Comparison of ENCODE assay signal across 9 mouse cellular contexts in genomic region chr14:55490361-55491201, GRCm38 (mm10). TPM values are rescaled to one million over a fixed set of nuclear protein-coding genes. Genes with fewer than 3 reads are reported as not detected.
DNase-seq lines count a peak whose midpoint lies in the region; ATAC-seq lines count a peak whose summit lies in the region.
"Had no signal": no experiment of that assay in that cellular context is flagged by ENCODE, and none has a peak within 500 bp of the region (broad histone marks: within the 10 kb centered on the region; RNA-seq: fewer than 3 reads in every experiment).

TSS of gene Carmil3 (plus strand) at chr14:55490651.

- peaks cover 33% of the 10 kb centered on the region for H3K36me3 ChIP-seq in intestine, embryonic 14.5 days (ENCODE audit: control insufficient read depth, insufficient read depth, low read length)
- no peaks in the 10 kb centered on the region for H3K36me3 ChIP-seq in megakaryocyte, embryonic 14.5 days (replicated peaks; ENCODE audit: low read length)

- peak; percentile 77 for ATAC-seq in activated CD4-positive, CD25-positive, alpha-beta regulatory T cell, adult 4 months
- peak; percentile 34; the same call in 1 of the 2 replicates for ATAC-seq in common myeloid progenitor, adult 5-6 weeks (replicated peaks; ENCODE audit: low read depth, poor library complexity, severe bottlenecking)
- peak; percentile 80 for ATAC-seq in intestine, embryonic 14.5 days (replicated peaks; ENCODE audit: low FRiP score, low TSS enrichment, low read depth)
- ATAC-seq in erythroid progenitor cell, adult 5-6 weeks (replicated peaks; ENCODE audit: low FRiP score, poor library complexity, severe bottlenecking) = no peak

- H3K9me3 ChIP-seq in intestine, embryonic 14.5 days (ENCODE audit: control insufficient read depth, low read length) = no peaks in the 10 kb centered on the region
- no peaks in the 10 kb centered on the region for H3K9me3 ChIP-seq in megakaryocyte, embryonic 14.5 days

- H3K4me2 ChIP-seq in intestine, embryonic 14.5 days (ENCODE audit: low read length) = peak within 1 kb of the TSS; percentile 74

- no peaks in the 10 kb centered on the region for H3K27me3 ChIP-seq in intestine, embryonic 14.5 days (replicated peaks; ENCODE audit: control insufficient read depth, insufficient read depth, low read length)
- H3K27me3 ChIP-seq in megakaryocyte, embryonic 14.5 days (replicated peaks) = peaks cover 89% of the 10 kb centered on the region

- H3K27ac ChIP-seq in intestine, embryonic 14.5 days (ENCODE audit: low read depth) = peak within 1 kb of the TSS; percentile 5; the same call in 1 of the 2 replicates

- peak within 1 kb of the TSS; percentile 54 for H3K9ac ChIP-seq in intestine, embryonic 14.5 days (ENCODE audit: low read length)

- peak within 1 kb of the TSS; percentile 61 for H3K4me3 ChIP-seq in intestine, embryonic 14.5 days (ENCODE audit: low read depth, low read length)
- peak within 1 kb of the TSS; percentile 93 for H3K4me3 ChIP-seq in megakaryocyte, embryonic 14.5 days (replicated peaks)

- intact Hi-C loops in gastrocnemius, postnatal 14 days (cut with DNase I; ENCODE audit: low total_unique reads) = loop anchor here (10.0 kb wide), 1 partner anchor 254 kb away; the partner anchor contains the start of genes Dhrs1 and Nop9
- intact Hi-C loops in left cerebral cortex, postnatal 14 days (cut with DNase I) = no loop called here

- peak; percentile 63 for DNase-seq in gastrocnemius, postnatal 14 days
- DNase-seq in intestine, embryonic 14.5 days (ENCODE audit: low spot score) = peak; percentile 80
- peak; percentile 86 to 88 for DNase-seq in left cerebral cortex, postnatal 14 days (ENCODE audit: low spot score in 2 of 2)
- peak; percentile 85 for DNase-seq in right cerebral cortex, postnatal 14 days

- under 1% methylated on average over 57 of the region's 68 CpGs for WGBS in intestine, embryonic 14.5 days

- no peaks in the 10 kb centered on the region; the same call in 1 of the 2 replicates for H3K4me1 ChIP-seq in intestine, embryonic 14.5 days (replicated peaks; ENCODE audit: control insufficient read depth, insufficient read depth, low read length)
- peaks cover 32% of the 10 kb centered on the region for H3K4me1 ChIP-seq in megakaryocyte, embryonic 14.5 days

RNA-seq across cellular contexts. Expression of gene Carmil3, which starts in this region (rescaled TPM):
- not detected for polyA plus RNA-seq in activated CD4-positive, CD25-positive, alpha-beta regulatory T cell, adult 4 months (2017; shearing (Covaris generic))
- 0.15 and 2.1 TPM in 2 replicates for total RNA-seq in common myeloid progenitor, adult 5-6 weeks (2017)
- total RNA-seq in gastrocnemius, postnatal 14 days (2021) = 1 to 10 TPM in 1 of 2 experiments, under 1 TPM in 1; 0.74 to 1.3 TPM
- 2.5 and 3.3 TPM in 2 replicates for polyA plus RNA-seq in intestine, embryonic 14.5 days (2014; fragmentation: Nextera tagmentation; extraction: Ambion mirVana)
- total RNA-seq in left cerebral cortex, postnatal 14 days (2021) = 10 to 100 TPM; 53.5 to 70.2 TPM
- 1.9 TPM in 1 of 2 replicates, not detected in the other for polyA plus RNA-seq in megakaryocyte, embryonic 14.5 days (2012; ENCODE audit: insufficient read depth, low replicate concordance)
- 0.42 TPM in 1 of 2 replicates, not detected in the other for total RNA-seq in erythroid progenitor cell, adult 5-6 weeks (2015; ENCODE audit: low replicate concordance)
- total RNA-seq in erythroid progenitor cell, adult 5-6 weeks (2017; ENCODE audit: low replicate concordance) = 0.13 TPM in 1 of 2 replicates, not detected in the other
- total RNA-seq: neutrophil, adult 5-6 weeks had no signal

Comparison
In these comparisons a context has a peak if more than half of its experiments do, and no peak if none do; other contexts are left out.
1. RNA of gene Carmil3 (total RNA-seq): 53.5 to 70.2 TPM in left cerebral cortex, postnatal 14 days; 0.15 to 2.1 TPM in common myeloid progenitor, adult 5-6 weeks, 0.74 to 1.3 TPM in gastrocnemius, postnatal 14 days and 0.13 to 0.42 TPM in erythroid progenitor cell, adult 5-6 weeks; every median in the first group is over 10 times any median in the second.
2. Peak in ATAC-seq in activated CD4-positive, CD25-positive, alpha-beta regulatory T cell, adult 4 months; RNA of the gene not detected or under 1 TPM.
3. Peak in every context shown above with its lines, with median percentiles within 50 percentile points of each other: DNase-seq.